Mouse (Mus musculus): ENCODE results near the gene Helz. TPM values are rescaled to one million over a fixed set of nuclear protein-coding genes. Genes with fewer than 3 reads are reported as not detected.

Helz gene
- polyA plus RNA-seq, 1 experiment from 2014 or later, result 23.4 TPM

GRCm38 (mm10) chr11:107571318-107571717, 23.6 kb downstream of the Helz start:
- H3K4me2 ChIP-seq (ENCODE audit: low read depth, severe bottlenecking), result no peak overlapping the region
- DNase-seq (ENCODE audit: low spot score), result no peak
- no peak overlapping the region for H3K4me3 ChIP-seq (ENCODE audit: low read depth, low read length)
- no peaks in the 10 kb centered on the region for H3K27me3 ChIP-seq (ENCODE audit: control insufficient read depth, insufficient read depth, low read length)
- WGBS, result 98% methylated on average over 2 of the region's 2 CpGs
- no peak overlapping the region for H3K9ac ChIP-seq (ENCODE audit: low read length)
- H3K9me3 ChIP-seq (ENCODE audit: control insufficient read depth, low read length), result no peaks in the 10 kb centered on the region
- ATAC-seq (ENCODE audit: insufficient number of reproducible peaks, low FRiP score, low TSS enrichment, low read depth), result no peak
- H3K4me1 ChIP-seq (ENCODE audit: control insufficient read depth, insufficient read depth, low read length), result no peaks in the 10 kb centered on the region
- peaks cover 15% of the 10 kb centered on the region for H3K36me3 ChIP-seq (ENCODE audit: control insufficient read depth, insufficient read depth, low read length)
- H3K27ac ChIP-seq (replicated peaks; ENCODE audit: low read depth, low read length), result no peak overlapping the region

- Histone ChIP-seq H3K4me1 (ENCODE audit: control insufficient read depth, insufficient read depth, low read length) (no peaks in the 10 kb centered on the region), H3K9ac (ENCODE audit: low read length) (no peak overlapping the region), H3K27me3 (ENCODE audit: control insufficient read depth, insufficient read depth, low read length) (no peaks in the 10 kb centered on the region), H3K36me3 (ENCODE audit: control insufficient read depth, insufficient read depth, low read length) (peaks cover 11% of the 10 kb centered on the region), H3K4me2 (ENCODE audit: low read depth, severe bottlenecking) (no peak overlapping the region), H3K27ac (replicated peaks; ENCODE audit: low read depth, low read length) (no peak overlapping the region), H3K9me3 (ENCODE audit: control insufficient read depth, low read length) (no peaks in the 10 kb centered on the region), H3K4me3 (ENCODE audit: low read depth, low read length) (no peak overlapping the region)
- WGBS, result 92% methylated on average over 3 of the region's 3 CpGs
- ATAC-seq (ENCODE audit: insufficient number of reproducible peaks, low FRiP score, low TSS enrichment, low read depth) (no peak), DNase-seq (ENCODE audit: low spot score) (no peak)
Measured at GRCm38 (mm10) chr11:107572551-107572950, 24.8 kb downstream of the Helz start.

DNA sequence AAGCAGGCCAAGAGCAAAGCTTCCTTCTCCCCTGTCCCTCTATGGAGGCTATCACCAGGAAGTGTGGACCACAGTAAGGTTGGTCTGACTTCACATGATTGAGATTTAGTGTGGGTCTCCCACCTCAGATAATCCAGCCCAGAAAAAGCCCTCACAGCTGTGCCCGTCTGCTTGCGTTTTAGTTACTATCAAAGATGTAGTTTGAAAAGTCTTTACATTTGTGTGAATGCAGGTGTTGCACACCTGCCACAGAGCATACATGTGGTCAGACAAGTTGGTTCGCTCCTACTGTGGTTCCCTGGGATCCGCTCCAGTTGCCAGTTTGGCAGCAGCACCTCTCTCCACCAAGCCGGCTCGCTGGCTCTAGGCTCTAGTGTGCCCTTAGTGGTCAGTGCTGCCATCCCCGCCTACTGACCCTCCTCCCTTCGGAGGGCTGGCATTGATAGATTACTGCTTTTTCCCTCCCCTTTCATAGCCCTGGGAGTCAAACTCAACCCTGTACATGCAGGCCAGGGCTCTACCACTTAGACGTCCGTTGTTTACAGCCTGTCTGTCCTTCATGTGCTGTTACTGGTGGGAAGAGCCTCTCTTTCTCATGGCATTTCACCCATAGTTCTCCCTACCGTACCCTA, 25.4 kb downstream of the Helz start:
- Histone ChIP-seq H3K4me2 (ENCODE audit: low read depth, severe bottlenecking) (no peak overlapping the region), H3K27ac (replicated peaks; ENCODE audit: low read depth, low read length) (no peak overlapping the region), H3K4me3 (ENCODE audit: low read depth, low read length) (no peak overlapping the region), H3K36me3 (ENCODE audit: control insufficient read depth, insufficient read depth, low read length) (peaks cover 11% of the 10 kb centered on the region), H3K27me3 (ENCODE audit: control insufficient read depth, insufficient read depth, low read length) (no peaks in the 10 kb centered on the region), H3K9ac (ENCODE audit: low read length) (no peak overlapping the region), H3K9me3 (ENCODE audit: control insufficient read depth, low read length) (no peaks in the 10 kb centered on the region), H3K4me1 (ENCODE audit: control insufficient read depth, insufficient read depth, low read length) (no peaks in the 10 kb centered on the region)
- WGBS, result 48% methylated on average over 11 of the region's 11 CpGs
- DNase-seq (ENCODE audit: low spot score), result no peak
- no peak for ATAC-seq (ENCODE audit: insufficient number of reproducible peaks, low FRiP score, low TSS enrichment, low read depth)

GRCm38 (mm10) chr11:107573847-107574246, 26.1 kb downstream of the Helz start:
- no peak overlapping the region for H3K4me3 ChIP-seq (ENCODE audit: low read depth, low read length)
- no peaks in the 10 kb centered on the region for H3K9me3 ChIP-seq (ENCODE audit: control insufficient read depth, low read length)
- H3K4me2 ChIP-seq (ENCODE audit: low read depth, severe bottlenecking), result no peak overlapping the region
- DNase-seq (ENCODE audit: low spot score) (no peak), ATAC-seq (ENCODE audit: insufficient number of reproducible peaks, low FRiP score, low TSS enrichment, low read depth) (no peak)
- no peak overlapping the region for H3K9ac ChIP-seq (ENCODE audit: low read length)
- no peaks in the 10 kb centered on the region for H3K4me1 ChIP-seq (ENCODE audit: control insufficient read depth, insufficient read depth, low read length)
- no peak overlapping the region for H3K27ac ChIP-seq (replicated peaks; ENCODE audit: low read depth, low read length)
- WGBS, result 66% methylated on average over 6 of the region's 6 CpGs
- H3K27me3 ChIP-seq (ENCODE audit: control insufficient read depth, insufficient read depth, low read length), result no peaks in the 10 kb centered on the region
- peaks cover 7% of the 10 kb centered on the region for H3K36me3 ChIP-seq (ENCODE audit: control insufficient read depth, insufficient read depth, low read length)

GRCm38 (mm10) chr11:107574811-107575705, 27.3 kb downstream of the Helz start:
- no peak for DNase-seq (ENCODE audit: low spot score)
- Histone ChIP-seq H3K27ac (replicated peaks; ENCODE audit: low read depth, low read length) (no peak overlapping the region), H3K36me3 (ENCODE audit: control insufficient read depth, insufficient read depth, low read length) (peaks cover 7% of the 10 kb centered on the region), H3K9me3 (ENCODE audit: control insufficient read depth, low read length) (no peaks in the 10 kb centered on the region), H3K27me3 (ENCODE audit: control insufficient read depth, insufficient read depth, low read length) (no peaks in the 10 kb centered on the region), H3K4me2 (ENCODE audit: low read depth, severe bottlenecking) (no peak overlapping the region), H3K4me3 (ENCODE audit: low read depth, low read length) (no peak overlapping the region), H3K9ac (ENCODE audit: low read length) (no peak overlapping the region), H3K4me1 (ENCODE audit: control insufficient read depth, insufficient read depth, low read length) (no peaks in the 10 kb centered on the region)
- 97% methylated on average over 20 of the region's 20 CpGs for WGBS
- ATAC-seq (ENCODE audit: insufficient number of reproducible peaks, low FRiP score, low TSS enrichment, low read depth), result no peak

GRCm38 (mm10) chr11:107576186-107576585, 28.5 kb downstream of the Helz start:
- no peak overlapping the region for H3K9ac ChIP-seq (ENCODE audit: low read length)
- H3K4me2 ChIP-seq (ENCODE audit: low read depth, severe bottlenecking), result no peak overlapping the region
- no peaks in the 10 kb centered on the region for H3K27me3 ChIP-seq (ENCODE audit: control insufficient read depth, insufficient read depth, low read length)
- peaks cover 10% of the 10 kb centered on the region for H3K36me3 ChIP-seq (ENCODE audit: control insufficient read depth, insufficient read depth, low read length)
- ATAC-seq (ENCODE audit: insufficient number of reproducible peaks, low FRiP score, low TSS enrichment, low read depth) (no peak), DNase-seq (ENCODE audit: low spot score) (no peak)
- no peak overlapping the region for H3K27ac ChIP-seq (replicated peaks; ENCODE audit: low read depth, low read length)
- 92% methylated on average over 7 of the region's 7 CpGs for WGBS
- H3K4me1 ChIP-seq (ENCODE audit: control insufficient read depth, insufficient read depth, low read length), result no peaks in the 10 kb centered on the region
- H3K9me3 ChIP-seq (ENCODE audit: control insufficient read depth, low read length), result no peaks in the 10 kb centered on the region
- H3K4me3 ChIP-seq (ENCODE audit: low read depth, low read length), result no peak overlapping the region

GRCm38 (mm10) chr11:107577400-107577799, 29.7 kb downstream of the Helz start:
- Histone ChIP-seq H3K36me3 (ENCODE audit: control insufficient read depth, insufficient read depth, low read length) (peaks cover 12% of the 10 kb centered on the region), H3K27ac (replicated peaks; ENCODE audit: low read depth, low read length) (no peak overlapping the region), H3K4me1 (ENCODE audit: control insufficient read depth, insufficient read depth, low read length) (no peaks in the 10 kb centered on the region), H3K9me3 (ENCODE audit: control insufficient read depth, low read length) (no peaks in the 10 kb centered on the region), H3K4me2 (ENCODE audit: low read depth, severe bottlenecking) (no peak overlapping the region), H3K9ac (ENCODE audit: low read length) (no peak overlapping the region), H3K4me3 (ENCODE audit: low read depth, low read length) (no peak overlapping the region), H3K27me3 (ENCODE audit: control insufficient read depth, insufficient read depth, low read length) (no peaks in the 10 kb centered on the region)
- WGBS, result 90% methylated on average over 8 of the region's 8 CpGs
- no peak for DNase-seq (ENCODE audit: low spot score)
- no peak for ATAC-seq (ENCODE audit: insufficient number of reproducible peaks, low FRiP score, low TSS enrichment, low read depth)

DNA sequence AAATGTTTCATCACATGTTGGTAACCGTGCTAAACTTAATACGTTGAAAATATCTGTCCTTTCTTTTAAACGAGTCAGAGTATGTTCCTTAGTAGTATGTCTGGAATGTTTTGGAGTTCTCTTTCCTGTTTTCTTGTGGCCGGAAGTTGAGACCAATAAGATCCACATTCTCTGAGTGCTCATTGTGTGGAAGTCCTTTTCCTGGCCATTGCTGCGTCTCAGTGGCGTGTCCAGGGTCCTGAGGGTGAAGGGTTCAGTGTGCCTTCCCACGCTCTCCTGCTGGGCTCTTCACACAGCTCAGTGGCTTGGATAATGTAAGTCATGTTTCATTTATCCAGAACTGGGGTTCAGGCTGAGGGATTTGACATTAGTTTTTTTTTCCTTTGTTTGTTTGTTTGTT, 30.5 kb downstream of the Helz start:
- no peak overlapping the region for H3K4me3 ChIP-seq (ENCODE audit: low read depth, low read length)
- H3K9me3 ChIP-seq (ENCODE audit: control insufficient read depth, low read length), result no peaks in the 10 kb centered on the region
- no peak overlapping the region for H3K27ac ChIP-seq (replicated peaks; ENCODE audit: low read depth, low read length)
- no peak for DNase-seq (ENCODE audit: low spot score)
- no peaks in the 10 kb centered on the region for H3K4me1 ChIP-seq (ENCODE audit: control insufficient read depth, insufficient read depth, low read length)
- peaks cover 12% of the 10 kb centered on the region for H3K36me3 ChIP-seq (ENCODE audit: control insufficient read depth, insufficient read depth, low read length)
- H3K4me2 ChIP-seq (ENCODE audit: low read depth, severe bottlenecking), result no peak overlapping the region
- 86% methylated on average over 7 of the region's 7 CpGs for whole genome bisulfite sequencing
- no peaks in the 10 kb centered on the region for H3K27me3 ChIP-seq (ENCODE audit: control insufficient read depth, insufficient read depth, low read length)
- no peak overlapping the region for H3K9ac ChIP-seq (ENCODE audit: low read length)
- no peak for ATAC-seq (ENCODE audit: insufficient number of reproducible peaks, low FRiP score, low TSS enrichment, low read depth)
